Mouse (Mus musculus): Measurements from ENCODE around the gene Atp5g1.

- peak; percentile 90 for TF ChIP-seq POLR2A (IDR thresholded peaks at IDR 0.05; ENCODE audit: insufficient read depth, low read depth, low read length)
- no peak for TF ChIP-seq CTCF (IDR thresholded peaks at IDR 0.05; ENCODE audit: insufficient read depth, low read depth, low read length)
These were observed 10.1 kb downstream of the Atp5g1 start, which contains the start of gene Ube2z for GRCm38 (mm10) chr11:96065215-96065911.
